Mouse (Mus musculus) heart, postnatal 10 days (tissue): ENCODE measurements around the gene Minpp1. TPM values are rescaled to one million over a fixed set of nuclear protein-coding genes. Genes with fewer than 3 reads are reported as not detected.
A peak's percentile ranks its signal among the peaks of the same experiment; 100 is the strongest.
"Not testable (repeated sequence)": the region's sequence is repeated elsewhere in the genome, so short reads cannot be mapped to it uniquely, and the experiment has no call there.

Source experiments
- DNase-seq, 2 experiments: peaks; one replicate each; pipeline ENCODE4 v3.0.0; 2021
- intact Hi-C: fragments of 180-260 bp; cut with DNase I; formaldehyde crosslinking; loops from one replicate; pipeline ENCODE4 v1.15.1; 2025
- total RNA-seq, 2 experiments: library from RNA; stranded (reverse); gene quantifications; 2 replicates each; pipeline ENCODE4 v1.2.3; 2021

Minpp1 gene
- 10 to 100 TPM; 21.8 to 24.6 TPM for total RNA-seq

GRCm38 (mm10) chr19:32485681-32486105, at the start of gene Minpp1:
Gene Minpp1 (plus strand): TSS chr19:32485769.
- DNase-seq: peak; percentile 88 to 90
- intact Hi-C loops: loop anchor here (5.0 kb wide), 2 partner anchors 313 to 513 kb away; no protein-coding TSS in a partner anchor

- DNase-seq: no peak
- intact Hi-C loops: no loop called here
These were observed 46.2 kb upstream of the Minpp1 start for GRCm38 (mm10) chr19:32439356-32439755.

- peak in 1 of 2 experiments; percentile 15 for DNase-seq
- intact Hi-C loops: no loop called here
These were observed 44.0 kb upstream of the Minpp1 start for GRCm38 (mm10) chr19:32441568-32441967.

GRCm38 (mm10) chr19:32448931-32449330, 36.6 kb upstream of the Minpp1 start:
- intact Hi-C loops: no loop called here
- DNase-seq: no peak

- DNase-seq: no peak
- intact Hi-C loops: no loop called here
These were observed 33.3 kb upstream of the Minpp1 start for GRCm38 (mm10) chr19:32452231-32452630.

- no peak for DNase-seq
- intact Hi-C loops: no loop called here
These were observed 28.8 kb upstream of the Minpp1 start for GRCm38 (mm10) chr19:32456744-32457143.

GRCm38 (mm10) chr19:32457631-32458030, 27.9 kb upstream of the Minpp1 start:
- intact Hi-C loops, DNase-seq: not testable (repeated sequence)

GRCm38 (mm10) chr19:32463037-32463436, 22.5 kb upstream of the Minpp1 start:
- DNase-seq: no peak
- intact Hi-C loops: no loop called here

GRCm38 (mm10) chr19:32465228-32465627, 20.3 kb upstream of the Minpp1 start:
- intact Hi-C loops: loop anchor here (5.0 kb wide), 1 partner anchor 73 kb away; no protein-coding TSS in a partner anchor
- no peak for DNase-seq

GRCm38 (mm10) chr19:32466478-32466877, 19.1 kb upstream of the Minpp1 start, which contains the start of gene Rpl9-ps6:
Gene Rpl9-ps6 (minus strand): TSS chr19:32466578.
- intact Hi-C loops: loop anchor here (5.0 kb wide), 1 partner anchor 74 kb away; no protein-coding TSS in a partner anchor
- no peak for DNase-seq

GRCm38 (mm10) chr19:32467325-32467724, 18.2 kb upstream of the Minpp1 start:
- intact Hi-C loops: loop anchor here (5.0 kb wide), 1 partner anchor 75 kb away; no protein-coding TSS in a partner anchor
- no peak for DNase-seq

- intact Hi-C loops: no loop called here
- DNase-seq: peak; percentile 47 to 63
These were observed 15.5 kb upstream of the Minpp1 start for GRCm38 (mm10) chr19:32470059-32470497.

- intact Hi-C loops: no loop called here
- no peak for DNase-seq
These were observed 14.9 kb upstream of the Minpp1 start for GRCm38 (mm10) chr19:32470570-32471263.

GRCm38 (mm10) chr19:32476016-32476711, 9.4 kb upstream of the Minpp1 start:
- DNase-seq: no peak
- intact Hi-C loops: no loop called here

GRCm38 (mm10) chr19:32476712-32477052, 8.9 kb upstream of the Minpp1 start:
- no peak for DNase-seq
- intact Hi-C loops: no loop called here

- no peak for DNase-seq
- intact Hi-C loops: no loop called here
These were observed 5.3 kb upstream of the Minpp1 start for GRCm38 (mm10) chr19:32480255-32480654.

- DNase-seq: no peak
- intact Hi-C loops: no loop called here
These were observed 4.7 kb upstream of the Minpp1 start for GRCm38 (mm10) chr19:32480791-32481442.

GRCm38 (mm10) chr19:32481511-32481910, 4.1 kb upstream of the Minpp1 start:
- DNase-seq: no peak
- intact Hi-C loops: no loop called here

- intact Hi-C loops: loop anchor here (5.0 kb wide), 2 partner anchors 313 to 513 kb away; no protein-coding TSS in a partner anchor
- no peak for DNase-seq
These were observed 468 bp upstream of the Minpp1 start for GRCm38 (mm10) chr19:32484941-32485660.

- peak; percentile 73 to 77 for DNase-seq
- intact Hi-C loops: loop anchor here (5.0 kb wide), 2 partner anchors 314 to 514 kb away; no protein-coding TSS in a partner anchor
These were observed 646 bp downstream of the Minpp1 start for GRCm38 (mm10) chr19:32486106-32486724.
